Mouse (Mus musculus) gastrocnemius, postnatal 14 days (tissue): ENCODE data around the gene Plekhh3. TPM values are rescaled to one million over a fixed set of nuclear protein-coding genes. Genes with fewer than 3 reads are reported as not detected.
A peak's percentile ranks its signal among the peaks of the same experiment; 100 is the strongest.

Source experiments
- DNase-seq: peaks from one replicate; pipeline ENCODE4 v3.0.0; 2021; ENCODE audit warnings: mixed read lengths
- intact Hi-C: fragments of 180-260 bp; cut with DNase I; formaldehyde crosslinking; loops from one replicate; pipeline ENCODE4 v1.15.1; 2025; ENCODE audit warnings: low total_unique reads
- total RNA-seq, 2 experiments: library from RNA; stranded (reverse); gene quantifications; 2 replicates each; pipeline ENCODE4 v1.2.3; 2021

Plekhh3 gene
- total RNA-seq, 2 experiments from 2014 or later: 22.0 to 26.9 TPM

- no peak for DNase-seq
- intact Hi-C loops: loop anchor here (5.0 kb wide), 1 partner anchor 78 kb away; the partner anchor contains the start of gene Psmc3ip
Measured at GRCm38 (mm10) chr11:101174851-101175628, 3.9 kb upstream of the Plekhh3 start, which contains the start of gene Ccr10. TSS of gene Ccr10 (minus strand) at chr11:101175443.

- intact Hi-C loops: no loop called here
- no peak for DNase-seq
Measured at GRCm38 (mm10) chr11:101174389-101174745, 3.2 kb upstream of the Plekhh3 start.

DNA sequence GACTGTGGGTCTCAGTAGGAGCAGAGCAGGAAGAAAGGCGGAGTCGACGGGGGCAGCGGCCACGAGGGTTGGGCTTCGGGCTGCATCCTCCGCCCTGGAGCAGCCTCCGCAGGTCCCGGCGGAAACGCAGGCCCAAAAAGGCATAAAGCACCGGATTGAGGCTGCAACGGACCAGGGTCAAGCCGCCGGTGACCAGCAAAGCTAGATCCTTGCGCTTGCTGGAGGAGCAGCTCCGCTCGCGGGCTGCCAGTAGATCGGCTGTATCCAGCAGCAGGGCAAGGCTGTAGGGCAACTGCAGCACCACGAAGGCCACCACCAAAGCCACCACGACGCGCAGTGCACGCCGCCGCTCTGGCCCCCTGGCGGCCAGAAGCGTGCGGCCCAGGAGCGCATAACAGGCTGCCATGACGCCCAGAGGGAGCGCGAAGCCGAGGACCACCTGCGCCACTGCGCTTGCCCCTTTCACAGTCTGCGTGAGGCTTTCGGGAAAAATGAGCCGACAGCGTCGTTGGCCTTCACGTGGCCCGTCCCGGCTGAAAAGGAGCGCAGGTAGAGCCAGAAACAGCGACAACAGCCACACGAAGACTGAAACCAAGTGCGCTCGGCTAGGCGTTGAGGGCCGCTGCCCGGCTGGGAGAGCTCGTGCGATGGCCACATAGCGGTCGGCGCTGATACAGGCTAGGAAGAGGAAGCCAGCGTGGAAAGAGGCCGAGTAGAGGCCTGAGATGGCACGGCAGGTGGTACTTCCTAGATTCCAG is 2.7 kb upstream of the Plekhh3 start:
- DNase-seq: peak; percentile 84
- intact Hi-C loops: no loop called here

DNA sequence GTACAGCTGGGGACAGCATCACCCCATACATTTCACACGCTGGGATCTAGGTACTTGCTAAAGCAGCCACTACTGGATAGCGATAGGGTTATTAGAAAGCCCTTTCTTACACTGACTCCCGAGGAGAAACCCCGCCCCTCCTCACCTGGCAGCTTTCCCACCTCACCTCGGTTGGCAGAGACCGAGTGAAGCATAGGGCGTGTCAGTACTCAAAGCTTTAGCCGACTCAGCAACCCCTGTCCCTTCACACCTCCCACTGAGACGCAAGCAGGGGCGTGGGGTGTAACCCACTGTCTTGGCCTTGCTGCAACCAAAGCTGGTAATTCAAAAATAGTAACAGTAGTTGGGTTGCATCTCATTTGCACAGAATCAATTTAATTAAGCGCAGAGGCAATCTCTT is 2.0 kb upstream of the Plekhh3 start:
- intact Hi-C loops: no loop called here
- DNase-seq: no peak

DNA sequence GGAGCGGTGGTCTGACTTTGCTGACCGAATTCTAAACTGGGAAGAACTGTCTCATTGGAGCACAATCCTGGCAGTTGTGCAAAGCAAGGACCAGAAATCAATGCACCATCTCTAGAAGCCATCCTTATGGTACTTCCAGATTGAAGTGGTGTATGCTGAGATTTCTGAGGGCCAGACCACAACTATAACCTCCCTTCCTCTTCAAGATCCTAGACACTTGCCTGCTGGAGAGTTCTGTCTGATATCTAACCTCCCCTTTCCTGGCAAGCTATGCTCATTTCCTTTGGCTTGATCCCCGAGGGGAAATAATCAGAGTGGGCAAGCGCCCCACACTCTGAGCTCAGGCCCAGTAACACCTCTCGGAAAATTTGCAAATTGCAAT is 1.3 kb upstream of the Plekhh3 start:
- intact Hi-C loops: no loop called here
- no peak for DNase-seq

DNA sequence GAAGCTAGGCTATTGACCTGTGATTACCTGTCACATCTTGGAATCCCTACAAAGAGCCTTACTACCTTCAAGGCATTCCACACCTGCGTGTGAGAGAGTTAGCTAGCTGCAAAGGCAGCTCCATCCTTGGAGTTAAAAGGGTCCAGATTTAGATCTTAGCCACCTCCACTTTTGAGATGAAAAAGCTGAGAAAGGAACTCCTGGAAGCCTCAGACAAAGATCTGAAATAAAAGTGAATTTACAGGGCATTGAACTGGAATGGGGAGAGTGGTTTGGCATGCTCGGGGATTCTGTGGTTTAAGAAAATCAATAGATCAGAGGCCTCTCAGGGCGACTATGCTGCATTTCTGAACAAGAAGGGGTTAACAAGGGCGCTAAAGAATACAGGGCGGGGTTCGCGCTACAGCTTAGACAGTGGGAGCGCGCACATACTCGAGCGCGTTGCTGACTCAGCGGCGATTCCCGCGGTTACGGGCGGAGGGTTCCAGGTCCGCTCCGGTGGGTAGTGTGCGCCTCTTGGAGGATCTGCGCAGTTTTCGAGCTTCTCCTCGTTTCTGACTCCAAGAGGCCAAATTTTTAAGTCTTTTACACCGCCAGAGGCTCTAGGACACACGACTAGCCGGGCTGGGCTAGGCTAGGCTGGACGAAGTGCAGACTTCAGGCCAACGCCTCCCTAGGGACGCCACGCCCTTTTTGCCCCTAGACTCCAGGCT is 726 bp upstream of the Plekhh3 start:
- peak; percentile 70 for DNase-seq
- intact Hi-C loops: no loop called here

DNA sequence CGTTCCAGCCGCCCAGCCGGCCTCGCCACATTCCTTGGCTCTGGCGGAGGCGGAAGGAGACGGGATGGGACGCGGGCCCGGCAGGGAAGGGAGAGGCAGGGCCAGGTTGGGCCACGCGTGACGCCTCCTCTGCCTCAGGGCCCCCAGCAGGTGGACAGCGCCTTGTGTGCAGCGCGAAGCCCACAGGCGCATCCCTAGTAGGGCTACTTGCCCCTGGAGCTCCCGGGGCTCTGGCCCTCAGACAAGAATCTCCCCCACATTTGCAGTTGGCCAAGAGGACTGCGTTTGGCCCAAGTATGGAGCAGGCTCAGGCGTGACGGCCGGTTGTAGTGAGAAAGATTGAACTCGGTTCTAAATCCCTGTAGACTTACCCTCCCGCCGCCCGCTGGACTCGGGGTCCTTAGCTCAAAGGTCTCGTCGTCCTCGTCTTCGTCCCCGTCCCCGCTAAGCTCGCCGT is 769 bp downstream of the Plekhh3 start, which contains the start of gene Cntnap1:
TSS of gene Cntnap1 (plus strand) at position 170 of the 457 bp plus-strand sequence.
- DNase-seq: peak; percentile 87
- intact Hi-C loops: no loop called here

GRCm38 (mm10) chr11:101169301-101170107 is 1.6 kb downstream of the Plekhh3 start:
- DNase-seq: no peak
- intact Hi-C loops: loop anchor here (5.0 kb wide), 1 partner anchor 52 kb away; the partner anchor contains the start of genes Retreg3 and Tubg1

- no peak for DNase-seq
- intact Hi-C loops: loop anchor here (5.0 kb wide), 1 partner anchor 51 kb away; the partner anchor contains the start of genes Retreg3 and Tubg1
Measured at GRCm38 (mm10) chr11:101168301-101168980, 2.7 kb downstream of the Plekhh3 start.

GRCm38 (mm10) chr11:101167963-101168300 is 3.2 kb downstream of the Plekhh3 start:
- intact Hi-C loops: loop anchor here (5.0 kb wide), 1 partner anchor 51 kb away; the partner anchor contains the start of genes Retreg3 and Tubg1

GRCm38 (mm10) chr11:101167211-101167962 is 3.8 kb downstream of the Plekhh3 start:
- intact Hi-C loops: loop anchor here (5.0 kb wide), 1 partner anchor 50 kb away; the partner anchor contains the start of genes Retreg3 and Tubg1
- DNase-seq: no peak

More at GRCm38 (mm10) chr11:101167963-101168300, 3.2 kb downstream of the Plekhh3 start:
- DNase-seq: no peak

GRCm38 (mm10) chr11:101166357-101166756 is 4.8 kb downstream of the Plekhh3 start:
- intact Hi-C loops: loop anchor here (5.0 kb wide), 1 partner anchor 49 kb away; the partner anchor contains the start of genes Retreg3 and Tubg1
- no peak for DNase-seq

DNA sequence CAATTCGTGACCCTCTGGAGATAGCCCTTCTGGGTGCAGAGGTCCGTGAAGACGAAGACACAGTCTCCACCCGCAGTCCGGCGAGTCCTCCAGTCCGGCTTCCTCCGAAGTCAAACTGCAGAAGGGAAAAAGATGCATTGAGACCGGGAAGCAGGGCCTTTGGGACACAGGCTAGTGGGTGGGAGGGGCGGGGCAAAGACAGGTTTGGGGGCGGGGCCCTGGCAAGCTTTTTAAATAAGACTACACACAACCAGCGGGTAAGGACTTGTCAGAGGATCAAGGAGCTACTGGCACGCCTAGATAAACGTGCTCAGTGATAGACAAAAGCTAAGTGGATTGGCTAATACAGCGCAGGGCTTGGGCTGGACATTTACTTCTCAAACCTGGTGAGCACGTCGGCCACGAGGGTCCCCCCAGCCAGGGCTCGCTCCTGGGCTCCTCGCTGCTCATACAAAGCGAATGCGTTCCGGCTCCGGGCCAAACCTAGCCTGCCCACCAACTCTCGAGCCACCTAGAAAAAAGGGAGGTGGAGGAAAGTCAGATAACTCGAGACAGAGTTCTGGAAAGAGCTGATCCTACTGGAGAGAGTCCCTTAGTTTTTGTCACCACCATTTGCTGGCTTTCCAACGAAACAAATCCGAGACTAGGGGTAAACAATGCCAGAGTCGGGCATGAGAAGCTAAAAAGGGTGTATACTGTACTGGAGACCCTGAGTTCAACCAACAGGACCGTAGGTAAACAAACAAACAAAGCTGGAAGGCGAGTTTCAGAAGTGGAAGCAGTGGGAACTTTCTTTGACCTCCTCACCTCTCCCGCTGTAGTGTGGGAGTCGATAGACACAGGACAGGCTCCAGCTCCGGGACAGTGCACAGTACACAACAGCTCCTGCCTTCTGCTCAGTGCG is 6.2 kb downstream of the Plekhh3 start:
- intact Hi-C loops: loop anchor here (5.0 kb wide), 1 partner anchor 48 kb away; the partner anchor contains the start of genes Retreg3 and Tubg1
- no peak for DNase-seq

- no peak for DNase-seq
Measured at GRCm38 (mm10) chr11:101164351-101164665, 6.8 kb downstream of the Plekhh3 start.

GRCm38 (mm10) chr11:101163476-101164350 is 7.4 kb downstream of the Plekhh3 start:
- no peak for DNase-seq
- intact Hi-C loops: no loop called here

More at GRCm38 (mm10) chr11:101164351-101164665, 6.8 kb downstream of the Plekhh3 start:
- intact Hi-C loops: no loop called here

DNA sequence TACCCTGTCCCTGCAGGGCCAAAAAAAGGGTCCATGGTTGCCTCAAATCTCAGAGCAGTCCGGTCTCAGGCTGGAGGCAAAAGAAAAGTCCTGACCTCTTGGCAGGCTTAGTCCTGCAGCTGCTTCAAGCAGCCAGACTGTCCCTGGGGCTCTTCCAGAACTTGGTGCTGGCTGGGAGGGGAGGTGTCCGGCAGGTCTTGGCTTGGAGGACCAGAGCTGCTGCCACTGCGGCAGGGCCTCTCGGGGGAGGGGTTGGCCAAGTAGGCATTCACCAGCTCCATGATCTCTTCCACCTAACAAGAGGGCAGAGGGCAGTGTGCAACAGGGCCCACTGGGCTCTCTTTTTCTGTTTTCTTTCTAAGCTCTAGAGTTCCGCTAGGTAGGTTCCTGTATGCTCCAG is 8.4 kb downstream of the Plekhh3 start:
- DNase-seq: peak; percentile 89
- intact Hi-C loops: no loop called here
